ENCODE assay signal across 17 mouse cellular contexts in the genomic region with DNA sequence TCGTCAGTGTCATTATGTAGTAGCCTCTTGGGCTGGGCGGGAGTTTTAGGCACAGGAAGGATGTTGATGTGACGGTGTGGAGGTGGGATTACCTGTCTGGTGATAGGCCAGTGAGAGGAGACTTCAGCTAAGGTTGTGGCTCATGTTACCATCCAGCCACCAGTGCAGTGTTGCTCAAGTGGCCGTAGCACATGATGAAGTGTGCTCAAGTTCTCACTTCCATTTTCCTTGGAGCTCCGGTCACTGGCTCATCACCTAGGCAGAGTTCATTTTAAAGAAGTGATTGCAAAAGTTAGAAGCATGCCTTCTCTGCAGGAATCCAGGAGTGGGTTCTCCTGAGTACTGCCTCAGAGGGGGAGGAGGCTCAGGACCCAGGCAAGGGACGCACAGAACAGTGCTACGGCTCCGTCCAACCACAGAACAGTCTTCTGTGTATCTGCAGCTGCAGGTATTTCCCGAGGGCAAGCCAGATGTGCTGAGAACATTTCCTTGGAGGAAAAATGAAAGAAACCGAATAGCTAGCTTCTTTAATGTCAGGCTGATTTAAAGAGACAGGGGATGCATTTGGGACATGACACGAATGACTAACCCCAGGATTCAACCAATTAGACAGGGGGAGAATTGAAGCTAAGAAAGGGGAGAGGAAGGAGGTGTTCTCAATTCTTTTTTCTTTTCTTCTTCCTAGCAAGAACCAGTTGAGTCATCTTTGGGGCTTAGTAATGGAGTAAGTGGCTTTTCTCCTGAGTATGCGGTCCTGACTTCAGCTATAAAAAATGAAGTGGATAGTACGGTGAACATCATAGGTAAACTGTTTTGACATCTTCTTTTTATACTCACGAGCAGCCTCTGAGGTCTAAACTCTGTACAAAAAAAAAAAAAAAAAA.
DNase-seq lines count a peak whose midpoint lies in the region; ATAC-seq and TF ChIP-seq lines count a peak whose summit lies in the region.
"Had no signal": no experiment of that assay in that cellular context is flagged by ENCODE, and none has a peak within 500 bp of the region (broad histone marks: within the 10 kb centered on the region; RNA-seq: fewer than 3 reads in every experiment).

No protein-coding gene starts in this region.

- DNase-seq in heart, adult 11 months, result no peak
- peak; percentile 16 for DNase-seq in retina, postnatal 1 day
- DNase-seq in retina, embryonic 14.5 days (ENCODE audit: low spot score), result no peak
- DNase-seq in lung, postnatal 25 days (ENCODE audit: low spot score), result peak; percentile 25
- DNase-seq in frontal cortex, postnatal 25 days (ENCODE audit: low spot score in 2 of 2), result no peak
- no peak for DNase-seq in frontal cortex, adult 2 months (ENCODE audit: extremely low spot score in 1 of 2, low spot score in 1 of 2)
- DNase-seq: adrenal gland, adult 2 months; cerebellum, adult 9-11 months; heart, postnatal 10 days; liver, postnatal 0 days; thymus, postnatal 4 days had no signal

- TF ChIP-seq CTCF in olfactory bulb, adult 2 months (IDR thresholded peaks at IDR 0.05; ENCODE audit: insufficient read depth, low read depth, low read length), result no peak

- no peaks in the 10 kb centered on the region for H3K27me3 ChIP-seq in heart, embryonic 11.5 days (ENCODE audit: control insufficient read depth, insufficient read depth, low read length)
- H3K27me3 ChIP-seq: neural tube, embryonic 12.5 days had no signal

- WGBS in heart, embryonic 11.5 days (ENCODE audit: insufficient replicate concordance), result 67% methylated on average over 14 of the region's 14 CpGs
- WGBS in olfactory bulb, adult 2 months, result 60% methylated on average over 14 of the region's 14 CpGs

- peaks cover 9% of the 10 kb centered on the region for H3K4me1 ChIP-seq in heart, embryonic 11.5 days (ENCODE audit: control insufficient read depth, insufficient read depth, low read length)
- peaks cover 7% of the 10 kb centered on the region for H3K4me1 ChIP-seq in olfactory bulb, adult 2 months (ENCODE audit: control insufficient read depth, insufficient read depth, low read length)
- H3K4me1 ChIP-seq: neural tube, embryonic 12.5 days had no signal

- no peak overlapping the region for H3K9ac ChIP-seq in heart, embryonic 11.5 days (ENCODE audit: low read depth, low read length)
- H3K9ac ChIP-seq: hindbrain, embryonic 14.5 days; liver, postnatal 0 days; neural tube, embryonic 12.5 days had no signal

- TF ChIP-seq POLR2A in olfactory bulb, adult 2 months (IDR thresholded peaks at IDR 0.05; ENCODE audit: insufficient read depth, low read depth, low read length), result no peak

- H3K36me3 ChIP-seq in heart, embryonic 11.5 days (ENCODE audit: control insufficient read depth, insufficient read depth, low read length), result 0 out of 2 replicates have a peak, but pooled peaks cover 2% of the 10 kb centered on the region

- ATAC-seq in heart, embryonic 11.5 days (replicated peaks; ENCODE audit: insufficient number of reproducible peaks, low FRiP score, low TSS enrichment), result 0 out of 2 replicates have a peak, but pooled peaks have one; percentile 26
- ATAC-seq: intestine, embryonic 16.5 days; liver, postnatal 0 days; midbrain, embryonic 16.5 days had no signal

- H3K9me3 ChIP-seq in heart, embryonic 11.5 days (replicated peaks; ENCODE audit: control insufficient read depth, low read length), result no peaks in the 10 kb centered on the region
- H3K9me3 ChIP-seq: neural tube, embryonic 12.5 days had no signal

- H3K4me2 ChIP-seq in heart, embryonic 11.5 days, result no peak overlapping the region
- H3K4me2 ChIP-seq: hindbrain, embryonic 14.5 days; neural tube, embryonic 12.5 days had no signal

- no peak overlapping the region for H3K4me3 ChIP-seq in heart, embryonic 11.5 days (ENCODE audit: low read depth, low read length)
- H3K4me3 ChIP-seq in olfactory bulb, adult 2 months (ENCODE audit: insufficient read depth, low read depth, low read length), result no peak overlapping the region
- H3K4me3 ChIP-seq: neural tube, embryonic 12.5 days had no signal

- H3K27ac ChIP-seq in heart, embryonic 11.5 days (ENCODE audit: low read depth, low read length), result no peak overlapping the region
- H3K27ac ChIP-seq in olfactory bulb, adult 2 months (ENCODE audit: insufficient read depth, low read depth, low read length), result peak overlapping the region; percentile 8; the same call in 1 of the 2 replicates
- H3K27ac ChIP-seq: hindbrain, embryonic 14.5 days; neural tube, embryonic 12.5 days had no signal

Comparison
In these comparisons a context has a peak if more than half of its experiments do, and no peak if none do; other contexts are left out.
1. DNase-seq: peak in retina, postnatal 1 day (single experiment) and lung, postnatal 25 days (single experiment); none in heart, adult 11 months (single experiment), retina, embryonic 14.5 days (single experiment), frontal cortex, postnatal 25 days (0 of 2) and frontal cortex, adult 2 months (0 of 2).